Mouse (Mus musculus): ENCODE measurements around the gene Skil.

GRCm38 (mm10) chr3:31056047-31056650, 38.7 kb upstream of the Skil start:
- TF ChIP-seq UBTF (IDR thresholded peaks at IDR 0.05; ENCODE audit: borderline replicate concordance, insufficient read depth, low read depth, low read length) (no peak), CTCF (IDR thresholded peaks at IDR 0.05 in 2 of 3, conservative IDR thresholded peaks at IDR 0.05 in 1 of 3; ENCODE audit: control insufficient read depth in 1 of 3, insufficient read depth in 1 of 3, low read depth in 2 of 3, low read length in 3 of 3, poor library complexity in 1 of 3, severe bottlenecking in 1 of 3) (no peak), RCOR1 (IDR thresholded peaks at IDR 0.05; ENCODE audit: low read depth, low read length) (no peak), USF2 (IDR thresholded peaks at IDR 0.05; ENCODE audit: borderline replicate concordance in 1 of 2, insufficient read depth in 1 of 2, low read depth in 1 of 2, low read length in 2 of 2) (no peak), E2F4 (IDR thresholded peaks at IDR 0.05; ENCODE audit: borderline replicate concordance, low read depth, low read length) (no peak), TAL1 (IDR thresholded peaks at IDR 0.05; ENCODE audit: low read length) (no peak), ZC3H11A (IDR thresholded peaks at IDR 0.05; ENCODE audit: low read depth, low read length) (no peak), MAZ (IDR thresholded peaks at IDR 0.05; ENCODE audit: low read depth, low read length) (no peak), POLR2A (IDR thresholded peaks at IDR 0.05; ENCODE audit: control insufficient read depth in 1 of 2, insufficient read depth in 1 of 2, low read depth in 1 of 2, low read length in 2 of 2, poor library complexity in 1 of 2) (no peak)
